Mouse (Mus musculus): ENCODE data around the gene Spata1. TPM values are rescaled to one million over a fixed set of nuclear protein-coding genes. Genes with fewer than 3 reads are reported as not detected.
"Not testable (repeated sequence)": the region's sequence is repeated elsewhere in the genome, so short reads cannot be mapped to it uniquely, and the experiment has no call there.

Spata1 gene
- polyA plus RNA-seq, 1 experiment from 2014 or later, result 4.6 TPM

DNA sequence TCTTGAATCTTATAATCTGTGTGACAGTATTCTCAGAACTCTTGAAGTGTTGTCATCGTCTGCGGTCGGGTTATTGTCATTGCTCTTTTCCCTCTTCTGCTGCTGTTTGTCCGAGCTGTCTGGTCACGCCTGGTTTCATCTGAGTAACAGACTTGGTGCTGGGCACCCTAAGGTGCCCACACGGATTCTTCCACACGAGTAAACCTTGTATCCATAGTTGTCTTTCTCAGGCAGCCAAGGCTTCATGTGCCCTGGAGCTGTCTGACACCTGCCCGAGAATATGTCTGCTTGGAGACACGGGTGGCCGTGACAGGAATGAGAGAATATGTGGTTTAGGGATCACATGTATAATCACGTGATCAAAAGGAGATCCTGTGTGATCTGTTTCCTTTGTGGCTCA, 64.0 kb downstream of the Spata1 start:
- no peaks in the 10 kb centered on the region for H3K9me3 ChIP-seq (replicated peaks; ENCODE audit: control insufficient read depth, low read length, poor library complexity, severe bottlenecking)
- H3K27me3 ChIP-seq (ENCODE audit: control insufficient read depth, insufficient read depth, low read depth, low read length), result no peaks in the 10 kb centered on the region
- H3K9ac ChIP-seq (ENCODE audit: low read depth, low read length), result no peak overlapping the region
- no peak for ATAC-seq
- H3K36me3 ChIP-seq (ENCODE audit: control insufficient read depth, insufficient read depth, low read length), result peaks cover 23% of the 10 kb centered on the region
- no peak overlapping the region for H3K4me3 ChIP-seq (ENCODE audit: low read depth, low read length)
- WGBS, result 91% methylated on average over 11 of the region's 11 CpGs
- no peak overlapping the region for H3K4me2 ChIP-seq (ENCODE audit: low read length)
- H3K27ac ChIP-seq (ENCODE audit: low read length), result no peak overlapping the region
- H3K4me1 ChIP-seq (ENCODE audit: control insufficient read depth, insufficient read depth, low read length), result no peaks in the 10 kb centered on the region

DNA sequence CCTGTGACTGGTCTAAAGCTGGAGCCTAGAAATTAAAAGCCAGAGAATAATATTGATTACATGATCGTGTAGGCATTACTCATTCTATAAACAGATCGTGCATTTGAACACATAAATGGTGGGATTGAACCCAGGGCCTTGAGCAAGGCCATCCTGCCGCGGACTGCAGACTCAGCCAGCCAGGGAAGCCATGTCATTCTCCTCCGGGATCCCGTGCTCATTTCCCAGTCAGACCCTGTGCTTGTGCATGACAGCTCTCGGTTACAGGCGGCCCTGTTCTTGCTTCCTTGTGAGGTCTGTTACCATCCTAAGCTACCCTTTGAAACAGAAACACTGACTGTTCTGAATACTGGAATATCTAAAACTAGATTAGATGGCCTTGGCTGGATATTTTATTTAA, 64.9 kb downstream of the Spata1 start:
- no peak overlapping the region for H3K4me3 ChIP-seq (ENCODE audit: low read depth, low read length)
- no peaks in the 10 kb centered on the region for H3K4me1 ChIP-seq (ENCODE audit: control insufficient read depth, insufficient read depth, low read length)
- no peaks in the 10 kb centered on the region for H3K27me3 ChIP-seq (ENCODE audit: control insufficient read depth, insufficient read depth, low read depth, low read length)
- H3K9me3 ChIP-seq (replicated peaks; ENCODE audit: control insufficient read depth, low read length, poor library complexity, severe bottlenecking), result no peaks in the 10 kb centered on the region
- H3K4me2 ChIP-seq (ENCODE audit: low read length), result no peak overlapping the region
- H3K9ac ChIP-seq (ENCODE audit: low read depth, low read length), result no peak overlapping the region
- 89% methylated on average over 8 of the region's 8 CpGs for WGBS
- H3K36me3 ChIP-seq (ENCODE audit: control insufficient read depth, insufficient read depth, low read length), result peaks cover 22% of the 10 kb centered on the region
- H3K27ac ChIP-seq (ENCODE audit: low read length), result no peak overlapping the region
- ATAC-seq, result no peak

DNA sequence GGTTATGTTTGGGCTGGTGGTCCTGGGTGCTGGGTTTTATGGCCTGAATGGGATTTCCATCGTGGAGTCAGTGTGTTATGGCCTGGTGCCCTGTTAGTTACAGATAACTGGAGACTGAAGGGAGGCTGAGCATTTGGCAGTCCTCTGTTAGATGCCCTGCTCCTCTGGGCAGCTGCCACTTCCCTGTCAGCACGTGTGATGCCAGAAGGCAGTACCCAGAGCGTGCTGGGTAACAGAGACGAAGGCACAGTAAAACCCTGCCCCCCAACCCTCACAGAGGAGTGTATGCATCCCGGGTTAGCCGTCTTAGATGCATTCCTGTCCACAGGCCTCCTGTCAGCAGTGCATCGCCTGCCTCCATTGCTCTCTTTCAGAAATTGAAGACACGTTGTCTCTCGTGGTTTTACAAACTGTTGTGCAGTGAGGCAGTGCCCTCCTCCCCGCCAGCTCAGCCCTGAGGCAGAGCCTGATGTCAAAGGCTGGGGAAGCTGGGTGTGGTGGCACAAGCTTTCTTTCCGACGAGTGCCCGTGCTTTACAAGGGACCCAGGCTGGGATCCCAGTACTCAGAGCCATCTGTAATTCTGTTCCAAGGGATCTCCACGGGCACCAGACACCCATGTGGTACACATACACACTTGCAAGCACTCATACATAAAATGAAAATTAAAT, 65.7 kb downstream of the Spata1 start:
- Histone ChIP-seq H3K36me3 (ENCODE audit: control insufficient read depth, insufficient read depth, low read length) (peaks cover 23% of the 10 kb centered on the region), H3K4me2 (ENCODE audit: low read length) (no peak overlapping the region), H3K4me3 (ENCODE audit: low read depth, low read length) (no peak overlapping the region), H3K9ac (ENCODE audit: low read depth, low read length) (no peak overlapping the region), H3K27ac (ENCODE audit: low read length) (no peak overlapping the region), H3K27me3 (ENCODE audit: control insufficient read depth, insufficient read depth, low read depth, low read length) (no peaks in the 10 kb centered on the region), H3K9me3 (replicated peaks; ENCODE audit: control insufficient read depth, low read length, poor library complexity, severe bottlenecking) (no peaks in the 10 kb centered on the region), H3K4me1 (ENCODE audit: control insufficient read depth, insufficient read depth, low read length) (no peaks in the 10 kb centered on the region)
- WGBS, result 91% methylated on average over 14 of the region's 14 CpGs
- ATAC-seq, result no peak

DNA sequence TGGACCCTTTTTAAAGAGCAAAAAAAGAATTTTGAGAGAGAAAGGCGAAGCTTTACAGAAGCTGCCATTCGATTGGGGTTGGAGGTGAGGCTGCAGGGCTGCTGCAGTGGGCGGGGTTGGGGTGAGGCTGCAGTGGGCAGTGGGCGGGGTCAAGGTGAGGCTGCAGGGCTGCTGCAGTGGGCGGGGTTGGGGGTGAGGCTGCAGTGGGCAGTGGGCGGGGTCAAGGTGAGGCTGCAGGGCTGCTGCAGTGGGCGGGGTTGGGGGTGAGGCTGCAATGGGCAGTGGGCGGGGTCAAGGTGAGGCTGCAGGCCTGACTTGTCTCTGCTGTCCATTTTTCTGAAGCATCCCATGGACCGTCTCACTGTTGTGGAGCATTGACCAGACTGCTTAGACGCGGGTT, 66.5 kb downstream of the Spata1 start:
- not testable (repeated sequence) for H3K27ac ChIP-seq (ENCODE audit: low read length); H3K27me3 ChIP-seq (ENCODE audit: control insufficient read depth, insufficient read depth, low read depth, low read length); H3K4me1 ChIP-seq (ENCODE audit: control insufficient read depth, insufficient read depth, low read length); H3K4me2 ChIP-seq (ENCODE audit: low read length); ATAC-seq; H3K9me3 ChIP-seq (replicated peaks; ENCODE audit: control insufficient read depth, low read length, poor library complexity, severe bottlenecking); H3K9ac ChIP-seq (ENCODE audit: low read depth, low read length); H3K4me3 ChIP-seq (ENCODE audit: low read depth, low read length)
- H3K36me3 ChIP-seq (ENCODE audit: control insufficient read depth, insufficient read depth, low read length), result peaks cover 21% of the 10 kb centered on the region
- 90% methylated on average over 11 of the region's 11 CpGs for WGBS

DNA sequence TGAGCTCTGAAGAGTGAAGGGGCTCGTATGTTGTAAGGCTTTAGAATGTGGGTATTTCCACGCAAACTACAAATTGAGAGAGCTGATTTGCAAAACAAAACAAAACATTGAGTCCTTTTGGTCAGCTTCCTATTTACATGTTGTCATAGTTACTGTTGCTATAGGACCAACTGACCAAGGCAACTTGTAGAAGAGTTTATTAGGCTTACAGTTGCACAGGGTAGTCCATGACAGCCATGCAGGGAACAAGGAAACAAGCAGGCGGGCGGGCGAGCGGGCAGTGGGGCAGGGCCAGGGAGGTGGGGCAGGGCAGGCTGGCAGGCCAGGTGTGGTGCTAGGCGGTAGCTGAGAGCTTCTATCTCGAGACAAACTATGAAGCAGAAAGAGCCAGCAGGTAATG, 73.1 kb downstream of the Spata1 start:
- H3K9ac ChIP-seq (ENCODE audit: low read depth, low read length), result no peak overlapping the region
- peaks cover 18% of the 10 kb centered on the region; the same call in 1 of the 2 replicates for H3K36me3 ChIP-seq (ENCODE audit: control insufficient read depth, insufficient read depth, low read length)
- no peak overlapping the region for H3K27ac ChIP-seq (ENCODE audit: low read length)
- no peaks in the 10 kb centered on the region for H3K9me3 ChIP-seq (replicated peaks; ENCODE audit: control insufficient read depth, low read length, poor library complexity, severe bottlenecking)
- no peak overlapping the region for H3K4me2 ChIP-seq (ENCODE audit: low read length)
- 75% methylated on average over 8 of the region's 8 CpGs for WGBS
- no peaks in the 10 kb centered on the region for H3K27me3 ChIP-seq (ENCODE audit: control insufficient read depth, insufficient read depth, low read depth, low read length)
- ATAC-seq, result 0 out of 2 replicates have a peak, but pooled peaks have one; percentile 23
- no peak overlapping the region for H3K4me3 ChIP-seq (ENCODE audit: low read depth, low read length)
- peaks cover 2% of the 10 kb centered on the region; the same call in 1 of the 2 replicates for H3K4me1 ChIP-seq (ENCODE audit: control insufficient read depth, insufficient read depth, low read length)

DNA sequence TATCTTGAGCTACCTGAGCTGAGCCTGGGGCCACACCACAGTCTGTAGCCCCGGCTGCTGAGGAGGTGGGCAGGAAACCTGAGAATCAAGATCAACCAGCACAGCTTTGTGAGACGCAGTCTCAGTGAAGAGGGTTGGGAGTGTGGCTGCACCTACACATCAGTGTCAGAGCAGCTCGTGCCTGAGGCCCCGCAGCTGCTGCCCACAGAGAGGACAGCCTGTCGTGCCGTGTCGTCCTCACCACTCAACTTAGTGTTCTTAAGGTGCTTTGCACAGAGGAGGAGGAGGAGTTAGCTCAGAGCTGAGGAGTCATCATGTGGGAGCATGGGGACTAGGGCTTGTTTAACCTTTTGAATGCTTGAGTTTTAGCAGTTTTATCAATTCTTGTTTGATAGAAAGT, 73.7 kb downstream of the Spata1 start:
- H3K9ac ChIP-seq (ENCODE audit: low read depth, low read length), result no peak overlapping the region
- no peaks in the 10 kb centered on the region for H3K9me3 ChIP-seq (replicated peaks; ENCODE audit: control insufficient read depth, low read length, poor library complexity, severe bottlenecking)
- 0 out of 2 replicates have a peak overlapping the region, but pooled peaks have one; percentile 26 for H3K27ac ChIP-seq (ENCODE audit: low read length)
- WGBS, result 65% methylated on average over 7 of the region's 7 CpGs
- no peak for ATAC-seq
- H3K4me3 ChIP-seq (ENCODE audit: low read depth, low read length), result no peak overlapping the region
- H3K4me2 ChIP-seq (ENCODE audit: low read length), result no peak overlapping the region
- H3K27me3 ChIP-seq (ENCODE audit: control insufficient read depth, insufficient read depth, low read depth, low read length), result no peaks in the 10 kb centered on the region
- peaks cover 2% of the 10 kb centered on the region; the same call in 1 of the 2 replicates for H3K4me1 ChIP-seq (ENCODE audit: control insufficient read depth, insufficient read depth, low read length)
- H3K36me3 ChIP-seq (ENCODE audit: control insufficient read depth, insufficient read depth, low read length), result peaks cover 17% of the 10 kb centered on the region; the same call in 1 of the 2 replicates

DNA sequence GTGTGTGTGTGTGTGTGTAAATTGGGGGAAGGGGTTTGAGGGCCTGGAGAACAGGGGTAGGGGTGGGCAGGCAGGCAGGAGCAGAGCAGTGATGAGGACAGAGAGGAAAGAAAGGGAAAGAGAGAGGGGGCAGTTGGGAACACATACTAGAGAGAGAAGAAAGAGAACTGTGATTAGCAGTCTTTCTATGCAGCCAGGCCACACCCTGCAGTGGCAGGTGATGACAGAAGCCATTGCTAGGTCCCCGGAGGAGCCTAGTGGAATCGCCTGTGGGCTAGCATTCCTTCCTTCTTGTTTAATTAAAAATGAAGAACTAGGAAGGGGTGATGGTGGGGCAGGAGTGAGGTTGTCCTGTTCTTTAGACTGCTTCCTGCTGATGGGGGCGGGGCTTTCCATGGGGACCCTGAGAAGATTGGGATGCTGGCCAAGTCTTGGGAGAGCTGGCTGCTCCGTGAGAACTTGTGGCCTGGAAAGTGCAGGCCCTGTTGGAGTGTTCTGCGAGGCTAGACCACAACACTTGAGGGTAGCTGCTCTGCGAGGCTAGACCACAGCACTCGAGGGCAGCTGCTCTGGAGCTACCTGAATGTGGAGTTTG, 75.2 kb downstream of the Spata1 start:
- no peak overlapping the region for H3K4me3 ChIP-seq (ENCODE audit: low read depth, low read length)
- H3K9ac ChIP-seq (ENCODE audit: low read depth, low read length), result no peak overlapping the region
- H3K4me2 ChIP-seq (ENCODE audit: low read length), result no peak overlapping the region
- H3K9me3 ChIP-seq (replicated peaks; ENCODE audit: control insufficient read depth, low read length, poor library complexity, severe bottlenecking), result no peaks in the 10 kb centered on the region
- no peak for ATAC-seq
- H3K27ac ChIP-seq (ENCODE audit: low read length), result no peak overlapping the region
- 75% methylated on average over 7 of the region's 7 CpGs for WGBS
- peaks cover 2% of the 10 kb centered on the region; the same call in 1 of the 2 replicates for H3K4me1 ChIP-seq (ENCODE audit: control insufficient read depth, insufficient read depth, low read length)
- no peaks in the 10 kb centered on the region for H3K27me3 ChIP-seq (ENCODE audit: control insufficient read depth, insufficient read depth, low read depth, low read length)
- H3K36me3 ChIP-seq (ENCODE audit: control insufficient read depth, insufficient read depth, low read length), result peaks cover 18% of the 10 kb centered on the region

DNA sequence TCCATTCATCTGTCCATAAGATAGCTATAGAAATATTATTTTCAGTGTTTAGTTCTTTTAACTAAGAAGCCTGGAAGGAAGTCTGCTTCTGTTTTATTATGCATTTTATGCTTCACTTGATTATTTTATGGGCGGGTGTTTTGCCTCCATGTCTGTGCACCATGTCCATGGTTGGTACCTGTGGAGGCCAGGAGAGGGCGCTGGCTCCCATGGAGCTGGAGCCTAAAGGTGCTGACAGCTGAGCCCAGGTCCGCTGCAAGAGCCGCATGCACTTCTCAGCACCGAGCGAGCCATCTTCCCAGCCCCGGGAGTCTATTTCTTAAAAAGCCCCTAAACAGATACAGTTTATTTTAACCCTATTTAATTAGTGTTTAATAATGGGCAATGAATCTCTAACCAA, 75.8 kb downstream of the Spata1 start:
- peaks cover 21% of the 10 kb centered on the region for H3K36me3 ChIP-seq (ENCODE audit: control insufficient read depth, insufficient read depth, low read length)
- 83% methylated on average over 7 of the region's 7 CpGs for WGBS
- no peak overlapping the region for H3K9ac ChIP-seq (ENCODE audit: low read depth, low read length)
- ATAC-seq, result no peak
- no peak overlapping the region for H3K4me2 ChIP-seq (ENCODE audit: low read length)
- peaks cover 2% of the 10 kb centered on the region; the same call in 1 of the 2 replicates for H3K4me1 ChIP-seq (ENCODE audit: control insufficient read depth, insufficient read depth, low read length)
- H3K9me3 ChIP-seq (replicated peaks; ENCODE audit: control insufficient read depth, low read length, poor library complexity, severe bottlenecking), result no peaks in the 10 kb centered on the region
- H3K4me3 ChIP-seq (ENCODE audit: low read depth, low read length), result no peak overlapping the region
- H3K27ac ChIP-seq (ENCODE audit: low read length), result no peak overlapping the region
- no peaks in the 10 kb centered on the region for H3K27me3 ChIP-seq (ENCODE audit: control insufficient read depth, insufficient read depth, low read depth, low read length)

DNA sequence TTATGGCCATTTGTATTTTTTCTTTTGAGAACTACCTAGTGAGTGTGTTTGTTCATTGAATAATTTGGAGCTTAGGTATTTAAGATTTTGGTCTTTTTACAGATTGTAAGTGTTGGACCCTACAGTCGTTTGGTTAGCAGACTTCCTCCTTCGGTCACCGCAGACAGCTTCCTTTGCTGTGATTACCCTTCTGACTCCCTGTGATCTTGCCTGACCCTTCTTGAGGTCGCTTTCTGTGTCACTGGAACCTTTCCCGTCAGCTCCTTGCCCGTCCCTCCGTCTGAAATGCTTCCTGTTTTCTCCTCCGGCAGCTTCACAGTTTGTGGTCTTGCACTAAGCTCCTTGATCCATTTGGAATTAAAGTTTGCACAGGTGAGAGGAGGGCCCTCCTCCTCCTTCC, 77.8 kb downstream of the Spata1 start:
- peaks cover 19% of the 10 kb centered on the region for H3K36me3 ChIP-seq (ENCODE audit: control insufficient read depth, insufficient read depth, low read length)
- no peak for ATAC-seq
- H3K4me2 ChIP-seq (ENCODE audit: low read length), result no peak overlapping the region
- no peak overlapping the region for H3K9ac ChIP-seq (ENCODE audit: low read depth, low read length)
- H3K27me3 ChIP-seq (ENCODE audit: control insufficient read depth, insufficient read depth, low read depth, low read length), result no peaks in the 10 kb centered on the region
- 66% methylated on average over 8 of the region's 8 CpGs for WGBS
- no peaks in the 10 kb centered on the region for H3K9me3 ChIP-seq (replicated peaks; ENCODE audit: control insufficient read depth, low read length, poor library complexity, severe bottlenecking)
- no peak overlapping the region for H3K4me3 ChIP-seq (ENCODE audit: low read depth, low read length)
- peaks cover 2% of the 10 kb centered on the region; the same call in 1 of the 2 replicates for H3K4me1 ChIP-seq (ENCODE audit: control insufficient read depth, insufficient read depth, low read length)
- no peak overlapping the region for H3K27ac ChIP-seq (ENCODE audit: low read length)
